Mouse (Mus musculus) ES-E14 (cell line): ENCODE measurements around the gene Wwtr1. TPM values are rescaled to one million over a fixed set of nuclear protein-coding genes. Genes with fewer than 3 reads are reported as not detected.

Experiments
- DNase-seq: peaks from one replicate; pipeline ENCODE4 v3.0.0-alpha.2; 2013; ENCODE audit warnings: low read depth, low spot score
- H3K27ac ChIP-seq: 2 replicates; pipeline ENCODE4 v1.5.1; 2012; ENCODE audit warnings: low read depth, mild to moderate bottlenecking, low read length, moderate library complexity, mixed read lengths; ENCODE audit not compliant: poor library complexity, insufficient read depth, severe bottlenecking
- H3K36me3 ChIP-seq: 2 replicates; pipeline ENCODE4 v1.6.1; 2012; ENCODE audit warnings: mild to moderate bottlenecking, low read length, moderate library complexity, mixed read lengths; ENCODE audit not compliant: control insufficient read depth, poor library complexity, insufficient read depth, severe bottlenecking
- H3K4me1 ChIP-seq, 2 experiments: fragments of 150-350 bp in 1 of 2; sonication (generic) in 1 of 2; 2 replicates each; pipeline ENCODE4 v1.6.1; 2012; ENCODE audit warnings: low read length in 2 of 2, mild to moderate bottlenecking in 1 of 2, mixed read lengths in 1 of 2; ENCODE audit not compliant: control insufficient read depth in 2 of 2, insufficient read depth in 2 of 2, poor library complexity in 1 of 2
- H3K4me3 ChIP-seq, 2 experiments: fragments of 150-350 bp in 1 of 2; sonication (generic) in 1 of 2; 2 replicates each; pipeline ENCODE4 v1.5.1; 2012; ENCODE audit warnings: low read length in 2 of 2, low read depth in 1 of 2, mild to moderate bottlenecking in 1 of 2, mixed read lengths in 1 of 2; ENCODE audit not compliant: insufficient read depth in 1 of 2, poor library complexity in 1 of 2, severe bottlenecking in 1 of 2
- H3K9ac ChIP-seq: 2 replicates; pipeline ENCODE4 v1.6.1; 2012; ENCODE audit warnings: low read depth, mild to moderate bottlenecking, low read length, mixed read lengths; ENCODE audit not compliant: poor library complexity, insufficient read depth, severe bottlenecking
- H3K9me3 ChIP-seq: fragments of 150-350 bp; sonication (generic); 2 replicates; pipeline ENCODE4 v1.6.1; 2012; ENCODE audit warnings: low read depth, mild to moderate bottlenecking, low read length; ENCODE audit not compliant: control insufficient read depth, insufficient read depth
- CHD2 ChIP-seq: IDR thresholded peaks from 2 replicates; pipeline ENCODE4 v1.6.1; 2014; ENCODE audit warnings: mild to moderate bottlenecking, low read depth, low read length, inconsistent platforms
- HCFC1 ChIP-seq: IDR thresholded peaks from 2 replicates; pipeline ENCODE4 v1.6.1; 2012; ENCODE audit warnings: low read length, inconsistent platforms, borderline replicate concordance; ENCODE audit not compliant: insufficient read depth
- MAFK ChIP-seq: IDR thresholded peaks from 2 replicates; pipeline ENCODE4 v1.6.1; 2014; ENCODE audit warnings: mild to moderate bottlenecking, low read depth, low read length, inconsistent platforms; ENCODE audit not compliant: insufficient read depth
- ZC3H11A ChIP-seq: IDR thresholded peaks from 2 replicates; pipeline ENCODE4 v1.6.1; 2012; ENCODE audit warnings: low read depth, mild to moderate bottlenecking, inconsistent platforms, low read length, borderline replicate concordance
- ZNF384 ChIP-seq: IDR thresholded peaks from 2 replicates; pipeline ENCODE4 v1.6.1; 2012; ENCODE audit warnings: low read depth, low read length, inconsistent platforms
- in situ Hi-C, 2 experiments: fragments of 600-800 bp; cut with MboI; formaldehyde crosslinking; loops; one replicate each; pipeline ENCODE4 v1.15.1; 2025; ENCODE audit warnings: low sequenced_read_pairs in 2 of 2, inconsistent platforms in 1 of 2; ENCODE audit not compliant: unreplicated experiment in 2 of 2
- total RNA-seq: library from RNA; depleted of rRNA; stranded (reverse); fragments of 300-350 nt; gene quantifications from 2 replicates; pipeline ENCODE4 v1.2.3, GENCODE M21; 2012

Wwtr1 gene
- total RNA-seq, 1 experiment, result 20.0 TPM

- Histone ChIP-seq H3K27ac (no peak overlapping the region), H3K4me3 (no peak overlapping the region)
- TF ChIP-seq HCFC1 (no peak), ZC3H11A (no peak), ZNF384 (no peak), MAFK (no peak), CHD2 (no peak)
These were observed 44.9 kb downstream of the Wwtr1 start for GRCm38 (mm10) chr3:57530836-57531235.

GRCm38 (mm10) chr3:57530221-57530620 lies 45.5 kb downstream of the Wwtr1 start:
- no peak for DNase-seq
- Histone ChIP-seq H3K27ac (no peak overlapping the region), H3K9ac (no peak overlapping the region), H3K36me3 (no peaks in the 10 kb centered on the region), H3K9me3 (no peaks in the 10 kb centered on the region; the same call in 1 of the 2 replicates), H3K4me3 (no peak overlapping the region), H3K4me1 (no peaks in the 10 kb centered on the region)
- in situ Hi-C loops, result no loop called here
- no peak for TF ChIP-seq ZNF384
- no peak for TF ChIP-seq MAFK
- no peak for TF ChIP-seq CHD2
- TF ChIP-seq ZC3H11A, result no peak
- no peak for TF ChIP-seq HCFC1

More at GRCm38 (mm10) chr3:57530836-57531235, 44.9 kb downstream of the Wwtr1 start:
- in situ Hi-C loops, result no loop called here
- DNase-seq, result no peak
- H3K9me3 ChIP-seq, result no peaks in the 10 kb centered on the region; the same call in 1 of the 2 replicates
- H3K4me1 ChIP-seq, result no peaks in the 10 kb centered on the region
- no peaks in the 10 kb centered on the region for H3K36me3 ChIP-seq
- no peak overlapping the region for H3K9ac ChIP-seq

GRCm38 (mm10) chr3:57527154-57527553 lies 48.6 kb downstream of the Wwtr1 start:
- TF ChIP-seq ZNF384, result peak; percentile 49; the same call in 1 of the 2 replicates
- no peak for TF ChIP-seq HCFC1
- in situ Hi-C loops, result no loop called here
- no peak overlapping the region for H3K9ac ChIP-seq
- H3K9me3 ChIP-seq, result no peaks in the 10 kb centered on the region; the same call in 1 of the 2 replicates
- no peaks in the 10 kb centered on the region for H3K36me3 ChIP-seq
- DNase-seq, result no peak
- no peaks in the 10 kb centered on the region for H3K4me1 ChIP-seq
- no peak overlapping the region for H3K27ac ChIP-seq
- H3K4me3 ChIP-seq, result no peak overlapping the region

GRCm38 (mm10) chr3:57523093-57523492 lies 52.6 kb downstream of the Wwtr1 start:
- Histone ChIP-seq H3K36me3 (no peaks in the 10 kb centered on the region), H3K4me1 (no peaks in the 10 kb centered on the region), H3K4me3 (no peak overlapping the region), H3K27ac (no peak overlapping the region), H3K9ac (no peak overlapping the region), H3K9me3 (no peaks in the 10 kb centered on the region; the same call in 1 of the 2 replicates)
- DNase-seq, result no peak
- no peak for TF ChIP-seq HCFC1
- TF ChIP-seq CHD2, result no peak
- TF ChIP-seq ZC3H11A, result no peak
- no peak for TF ChIP-seq ZNF384
- TF ChIP-seq MAFK, result no peak
- in situ Hi-C loops, result no loop called here

GRCm38 (mm10) chr3:57521876-57522275 lies 53.8 kb downstream of the Wwtr1 start:
- H3K9ac ChIP-seq, result no peak overlapping the region
- H3K36me3 ChIP-seq, result no peaks in the 10 kb centered on the region
- H3K4me3 ChIP-seq, result no peak overlapping the region
- H3K27ac ChIP-seq, result no peak overlapping the region
- in situ Hi-C loops, result no loop called here
- no peaks in the 10 kb centered on the region for H3K4me1 ChIP-seq
- TF ChIP-seq HCFC1, result no peak
- TF ChIP-seq ZNF384, result no peak
- TF ChIP-seq ZC3H11A, result no peak
- TF ChIP-seq CHD2, result no peak
- no peak for TF ChIP-seq MAFK
- no peaks in the 10 kb centered on the region; the same call in 1 of the 2 replicates for H3K9me3 ChIP-seq
- no peak for DNase-seq
